Mouse (Mus musculus) C2C12 (cell line): ENCODE measurements around the gene Dexi.
A peak's percentile ranks its signal among the peaks of the same experiment; 100 is the strongest.

ENCODE experiments used
- CTCF ChIP-seq: IDR thresholded peaks from one replicate; pipeline ENCODE4 v1.5.1; 2011; ENCODE audit not compliant: control insufficient read depth, insufficient read depth, insufficient read length
- USF1 ChIP-seq: IDR thresholded peaks from one replicate; pipeline ENCODE4 v1.6.1; 2011; ENCODE audit warnings: low read depth, mild to moderate bottlenecking, control low read depth, moderate library complexity

- peak; percentile 86 for TF ChIP-seq CTCF
- no peak for TF ChIP-seq USF1
These were observed 22.5 kb upstream of the Dexi start for GRCm38 (mm10) chr16:10565278-10565885.
